Mouse (Mus musculus) embryo, embryonic 11 days (tissue): Measurements from ENCODE around the gene Plcz1.

Experiments
- DNase-seq: peaks from one replicate; pipeline ENCODE4 v3.0.0-alpha.2; 2015

Plcz1 gene

DNA sequence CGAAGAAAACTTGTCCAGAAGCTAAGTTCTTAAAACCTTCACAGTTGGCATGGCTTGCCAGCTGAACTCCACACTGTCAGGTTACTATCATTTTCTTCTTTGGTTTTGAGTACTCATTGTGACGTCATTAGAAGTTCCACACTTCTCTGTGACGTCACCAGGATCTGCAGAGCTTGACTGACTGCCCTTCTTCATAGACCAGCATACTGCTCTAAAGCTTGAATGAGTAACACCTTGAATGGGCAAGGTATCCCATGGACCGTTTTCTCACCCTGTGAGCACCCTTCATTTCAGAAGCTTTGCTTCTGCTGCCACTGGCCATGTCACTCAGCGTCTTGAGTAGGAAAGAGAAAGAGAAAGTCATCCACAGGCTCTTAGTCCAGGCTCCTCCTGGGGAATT lies at the start of gene Plcz1:
Plcz1 (minus strand) TSS at position 101 of the 400 bp plus-strand sequence.
- no peak for DNase-seq

DNA sequence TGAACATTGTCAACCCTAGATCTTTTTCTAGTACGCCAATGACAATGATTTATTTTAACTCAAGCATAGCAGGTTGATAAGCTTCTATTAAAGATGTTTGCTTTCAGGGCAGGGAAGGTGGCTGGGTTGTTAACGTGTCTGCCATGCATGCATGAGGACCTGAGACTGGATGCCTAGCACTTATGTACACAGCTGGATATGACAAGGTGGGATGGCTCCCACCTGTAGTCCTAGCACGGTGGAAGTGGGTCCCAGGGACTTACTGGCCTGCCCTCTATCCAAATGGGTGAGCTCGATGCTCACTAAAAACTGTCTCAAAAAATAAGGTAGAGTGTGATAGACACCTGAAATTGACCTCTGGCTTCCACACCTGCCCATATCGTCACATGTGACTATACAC lies 48.6 kb upstream of the Plcz1 start:
- no peak for DNase-seq

DNA sequence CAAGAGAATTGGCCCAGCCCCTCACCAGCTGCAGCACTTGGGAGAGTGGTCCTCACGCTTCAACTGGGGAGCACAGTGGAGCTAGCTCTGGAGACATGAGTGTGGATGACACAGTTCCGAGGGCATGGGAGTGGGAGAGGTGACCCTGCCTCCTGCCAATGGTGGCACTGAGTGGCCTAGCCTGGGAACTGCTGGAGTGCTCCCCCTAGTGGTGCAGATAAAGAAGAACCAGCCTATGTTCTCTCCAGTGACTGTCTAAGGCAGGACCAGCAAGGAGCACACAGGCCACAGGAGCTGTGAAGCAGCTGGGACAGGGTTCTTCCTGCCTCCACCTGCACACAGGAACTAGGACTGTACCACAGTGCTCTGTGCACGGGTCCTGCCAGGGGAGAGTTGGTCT lies 40.5 kb upstream of the Plcz1 start:
- DNase-seq = no peak

DNA sequence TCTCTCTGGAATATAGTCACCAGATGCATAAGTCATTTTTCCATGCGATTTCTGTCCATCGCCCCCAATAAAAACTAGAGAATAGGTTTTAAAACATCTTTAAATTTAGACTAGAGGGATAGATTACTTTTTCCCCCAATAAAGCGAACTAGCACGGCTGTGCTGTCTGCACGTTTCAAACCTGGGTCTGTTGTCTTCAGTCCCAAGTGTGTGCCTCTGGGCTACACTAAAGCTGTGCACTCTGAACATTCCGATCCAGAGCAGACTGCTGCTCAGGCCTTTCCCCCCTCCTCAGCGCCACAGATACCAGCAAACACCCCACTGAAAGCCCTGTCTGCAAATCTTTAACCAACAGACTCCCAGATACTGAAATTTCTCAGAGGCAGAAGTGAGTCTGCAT lies 39.7 kb upstream of the Plcz1 start:
- no peak for DNase-seq

DNA sequence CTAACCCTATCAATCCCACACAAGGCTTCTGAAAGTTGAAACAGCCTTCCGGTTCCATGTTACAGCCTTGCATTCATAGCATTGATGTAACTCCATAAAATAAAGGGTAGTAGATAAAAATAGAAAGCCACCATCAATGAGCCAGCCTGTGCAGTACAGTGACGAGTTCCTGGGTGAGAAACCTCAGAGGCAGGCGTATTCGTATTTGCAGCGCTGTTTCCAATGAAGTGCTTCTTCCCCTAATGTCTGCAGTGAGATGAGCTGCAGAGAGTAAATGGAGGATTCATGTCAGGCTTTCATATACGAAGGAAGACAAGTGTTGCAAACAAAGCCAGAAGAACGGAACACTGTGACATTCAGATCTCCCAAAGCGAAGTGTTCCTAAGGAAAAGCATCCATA lies 27.9 kb upstream of the Plcz1 start:
- no peak for DNase-seq

DNA sequence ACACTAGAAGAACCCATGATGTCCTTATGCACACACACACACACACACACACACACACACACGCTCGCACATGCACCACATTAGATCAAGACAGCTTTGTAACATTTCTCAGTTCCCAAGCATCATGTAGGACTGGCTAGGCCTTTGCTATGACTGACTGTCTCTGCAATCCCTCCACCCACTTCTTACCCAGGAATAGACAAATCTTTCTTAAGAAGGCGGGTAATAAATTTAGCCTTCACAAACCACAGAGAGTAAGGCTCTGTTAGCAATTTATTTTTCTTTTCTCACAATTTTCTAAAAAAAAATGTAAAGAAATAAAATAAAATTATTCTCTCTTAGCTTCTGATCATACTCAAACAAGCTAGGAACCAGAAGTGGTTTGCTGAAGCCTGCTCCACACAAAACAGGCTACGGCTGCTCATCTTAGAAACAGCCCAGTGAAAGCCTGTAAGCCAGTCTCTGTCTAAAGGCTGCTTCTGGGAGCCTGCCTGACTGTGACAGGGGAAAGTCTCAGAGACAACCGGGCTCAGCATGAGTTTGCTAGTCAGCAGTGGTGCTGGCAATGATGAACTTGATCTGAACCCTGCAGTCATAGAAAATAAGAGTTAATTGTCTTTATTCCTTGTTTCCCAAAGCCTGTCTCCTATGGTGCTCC lies 13.1 kb upstream of the Plcz1 start:
- no peak for DNase-seq

GRCm38 (mm10) chr6:140051476-140051875 lies 10.2 kb upstream of the Plcz1 start:
- no peak for DNase-seq

DNA sequence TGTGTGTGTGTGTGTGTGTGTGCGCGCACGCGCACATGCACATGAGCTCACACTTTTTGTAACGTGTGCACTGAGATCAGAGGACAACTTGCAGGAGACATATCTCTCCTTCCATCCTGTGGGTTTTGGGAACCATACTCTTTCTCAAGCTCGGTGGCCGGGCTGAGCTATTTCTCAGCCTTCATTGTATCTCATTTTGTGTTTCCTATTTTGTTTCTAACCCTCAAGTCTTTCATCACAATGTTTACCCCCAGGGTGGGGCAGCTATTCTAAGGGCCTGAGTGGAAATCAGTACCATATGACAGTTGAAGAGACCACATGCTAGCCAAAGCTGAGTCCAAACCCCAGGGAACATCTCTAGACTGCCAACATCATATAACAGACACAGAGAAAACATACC lies 305 bp downstream of the Plcz1 start, which contains the start of gene Capza3:
Capza3 (plus strand) TSS at position 301 of the 400 bp plus-strand sequence.
- DNase-seq = no peak

- no peak for DNase-seq
Measured at GRCm38 (mm10) chr6:140024404-140024803, 16.9 kb downstream of the Plcz1 start.

GRCm38 (mm10) chr6:140005181-140005580 lies 36.1 kb downstream of the Plcz1 start:
- no peak for DNase-seq

GRCm38 (mm10) chr6:139989597-139989996 lies 51.7 kb downstream of the Plcz1 start:
- DNase-seq = no peak

DNA sequence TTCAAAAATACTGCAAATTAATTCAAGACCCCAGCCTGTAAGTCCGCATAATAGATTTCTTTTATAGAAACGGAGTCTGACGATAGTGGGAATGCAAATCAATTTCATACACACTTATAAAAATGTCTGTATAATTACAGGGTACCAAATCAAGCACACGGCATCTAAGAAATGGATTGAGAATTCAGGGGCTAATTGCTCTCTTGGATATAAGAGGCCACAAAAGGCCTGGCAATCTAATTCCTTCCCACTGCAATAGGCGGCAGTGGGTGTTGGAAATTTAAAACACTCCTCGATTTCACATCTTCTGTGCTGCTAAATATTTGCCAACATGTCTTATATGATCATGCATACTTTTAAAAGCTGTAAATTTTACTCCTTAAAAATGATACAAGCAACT lies 52.2 kb downstream of the Plcz1 start:
- no peak for DNase-seq

DNA sequence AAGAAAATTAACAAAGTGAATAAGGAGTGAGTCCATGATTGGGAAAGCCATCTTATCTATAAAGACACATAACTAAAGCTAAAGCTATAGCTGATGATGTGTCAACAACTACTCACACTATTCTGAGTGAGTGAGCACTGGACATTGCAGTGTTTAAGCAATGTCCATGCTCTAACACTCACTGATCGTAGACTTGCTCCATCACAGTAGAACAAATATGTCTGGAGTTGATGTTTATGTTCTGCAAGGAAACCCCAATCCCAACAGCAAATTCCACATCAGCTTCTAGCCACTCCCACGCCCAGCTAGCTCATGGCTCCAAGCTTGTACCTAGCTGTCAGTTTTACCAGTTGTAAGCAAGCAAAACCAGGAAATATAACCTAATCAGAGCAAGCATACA lies 54.7 kb downstream of the Plcz1 start:
- no peak for DNase-seq

- no peak for DNase-seq
Measured at GRCm38 (mm10) chr6:139984069-139984468, 57.2 kb downstream of the Plcz1 start.

- no peak for DNase-seq
Measured at GRCm38 (mm10) chr6:139981061-139981460, 60.2 kb downstream of the Plcz1 start.

- DNase-seq = no peak
Measured at GRCm38 (mm10) chr6:139978114-139978513, 63.1 kb downstream of the Plcz1 start.

GRCm38 (mm10) chr6:139974668-139975067 lies 66.6 kb downstream of the Plcz1 start:
- no peak for DNase-seq

- DNase-seq = no peak
Measured at GRCm38 (mm10) chr6:139971608-139972298, 69.5 kb downstream of the Plcz1 start.

GRCm38 (mm10) chr6:139966684-139967083 lies 74.6 kb downstream of the Plcz1 start:
- DNase-seq = no peak

GRCm38 (mm10) chr6:139964895-139965294 lies 76.4 kb downstream of the Plcz1 start:
- no peak for DNase-seq

DNA sequence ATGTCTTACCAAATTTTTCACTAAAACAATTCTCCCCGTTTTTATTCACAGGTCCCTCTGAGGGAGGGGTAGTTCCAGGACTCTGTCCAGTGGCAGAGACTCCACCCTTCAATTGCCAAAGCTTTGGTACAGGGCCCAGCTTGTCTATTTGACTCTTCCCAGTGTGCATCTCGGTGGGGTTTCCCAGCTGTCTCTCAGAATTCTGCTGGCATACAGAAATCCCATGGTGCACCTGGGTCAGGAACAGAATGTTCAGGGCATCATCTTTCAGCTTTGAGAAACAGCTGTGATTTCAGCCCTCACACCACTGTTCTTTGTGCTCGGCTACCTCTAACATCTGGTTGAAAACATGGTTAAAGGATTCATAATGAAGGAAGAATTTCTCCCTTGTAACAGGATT lies 77.5 kb downstream of the Plcz1 start:
- DNase-seq = no peak

DNA sequence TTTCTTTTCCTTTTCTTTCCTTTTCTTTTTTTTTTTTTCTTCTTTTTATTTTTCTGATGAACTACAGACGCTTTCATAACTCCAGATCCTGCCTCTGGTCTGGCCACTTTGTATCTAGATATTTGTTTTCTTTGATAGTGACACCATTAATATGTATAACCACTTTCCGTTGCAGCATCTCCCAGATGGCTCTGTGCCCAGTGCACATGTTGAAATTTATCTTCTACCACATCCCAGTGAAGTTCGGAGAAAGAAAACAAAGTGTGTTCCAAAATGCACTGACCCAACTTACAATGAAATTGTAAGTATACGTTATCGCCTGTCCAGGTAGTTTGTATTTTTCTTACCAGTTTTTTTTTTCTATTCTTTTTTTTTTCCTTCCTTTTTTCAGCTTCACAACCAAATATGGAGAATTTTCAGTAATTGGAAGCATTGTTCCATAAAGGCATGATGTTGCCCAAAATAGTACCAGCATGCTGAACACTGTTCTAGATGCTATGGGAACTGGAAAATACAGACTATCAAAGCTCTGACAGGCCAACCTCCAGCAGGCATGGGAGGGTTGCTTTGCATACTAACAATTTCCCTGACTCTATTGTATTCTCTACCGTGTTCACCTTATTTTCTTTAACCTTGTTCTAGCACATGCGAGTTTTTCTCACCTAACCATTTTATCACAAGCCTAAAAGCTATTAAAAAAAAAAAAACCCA lies 83.6 kb downstream of the Plcz1 start:
- DNase-seq = no peak

DNA sequence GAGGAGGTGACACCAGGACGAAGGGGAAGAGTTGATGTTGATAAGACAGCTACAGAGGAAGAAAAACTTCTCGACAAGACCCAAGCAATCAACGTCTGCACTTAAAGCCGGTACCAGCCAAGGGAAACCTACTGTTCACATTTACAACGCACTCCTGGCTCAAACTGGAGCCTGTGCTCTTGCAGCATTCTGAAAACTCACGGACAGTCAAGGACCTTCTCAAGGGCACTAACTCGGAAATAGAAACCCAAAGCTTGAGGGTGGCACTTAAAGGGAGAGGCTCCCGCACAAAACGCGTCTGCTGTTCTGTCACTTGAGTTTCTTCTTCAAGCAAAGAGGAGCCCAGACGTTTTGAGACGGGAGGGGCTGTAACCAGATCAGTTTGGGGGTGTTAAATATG lies 87.7 kb downstream of the Plcz1 start:
- DNase-seq = no peak
